In the genomic region with DNA sequence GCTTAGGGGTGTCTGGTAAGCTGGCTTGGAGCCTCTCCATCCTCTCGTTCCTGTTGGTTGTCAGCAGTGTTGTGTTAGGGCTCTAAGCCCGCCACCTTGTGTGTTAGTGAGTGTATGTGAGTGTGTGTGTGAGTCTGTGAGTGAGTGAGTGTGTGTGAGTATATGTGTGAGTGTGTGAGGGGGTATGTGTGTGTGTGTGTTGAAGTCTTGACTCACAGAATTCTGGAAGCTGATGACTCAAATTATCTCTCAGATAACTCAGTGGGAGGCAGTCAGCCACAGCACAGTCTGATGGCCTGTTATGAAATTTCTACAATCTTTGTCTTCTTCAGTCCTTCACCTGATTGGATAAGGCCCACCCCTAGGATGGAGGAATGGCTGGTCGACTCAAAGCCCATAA, we compare ENCODE assay signal across 25 mouse cellular contexts.
DNase-seq lines count a peak whose midpoint lies in the region; ATAC-seq lines count a peak whose summit lies in the region.
"Had no signal": no experiment of that assay in that cellular context is flagged by ENCODE, and none has a peak within 500 bp of the region (broad histone marks: within the 10 kb centered on the region; RNA-seq: fewer than 3 reads in every experiment).

No protein-coding gene starts in this region.

- 69% methylated on average over 3 of the region's 3 CpGs for WGBS in heart, embryonic 12.5 days

- ATAC-seq in heart, embryonic 12.5 days (ENCODE audit: insufficient number of reproducible peaks, low FRiP score), result no peak
- ATAC-seq: midbrain, embryonic 15.5 days had no signal

- H3K9me3 ChIP-seq in heart, embryonic 12.5 days (replicated peaks), result no peaks in the 10 kb centered on the region
- H3K9me3 ChIP-seq: embryonic facial prominence, embryonic 13.5 days; forebrain, embryonic 10.5 days; hindbrain, embryonic 12.5 days; intestine, embryonic 15.5 days; limb, embryonic 13.5 days; lung, embryonic 15.5 days; midbrain, embryonic 10.5 days; midbrain, embryonic 15.5 days; neural tube, embryonic 15.5 days had no signal

- H3K9ac ChIP-seq in heart, embryonic 12.5 days, result no peak overlapping the region
- H3K9ac ChIP-seq: embryonic facial prominence, embryonic 13.5 days; hindbrain, embryonic 12.5 days; intestine, embryonic 15.5 days; limb, embryonic 13.5 days; lung, embryonic 15.5 days; midbrain, embryonic 15.5 days; neural tube, embryonic 15.5 days had no signal

- H3K4me2 ChIP-seq in heart, embryonic 12.5 days, result no peak overlapping the region
- H3K4me2 ChIP-seq: embryonic facial prominence, embryonic 13.5 days; hindbrain, embryonic 12.5 days; intestine, embryonic 15.5 days; limb, embryonic 13.5 days; liver, embryonic 11.5 days; lung, embryonic 15.5 days; midbrain, embryonic 15.5 days; neural tube, embryonic 15.5 days had no signal

- H3K4me3 ChIP-seq in heart, embryonic 12.5 days, result no peak overlapping the region
- H3K4me3 ChIP-seq: embryonic facial prominence, embryonic 13.5 days; forebrain, embryonic 10.5 days; hindbrain, embryonic 12.5 days; intestine, embryonic 15.5 days; limb, embryonic 13.5 days; lung, embryonic 15.5 days; midbrain, embryonic 10.5 days; midbrain, embryonic 15.5 days; neural tube, embryonic 15.5 days had no signal

- DNase-seq in heart, adult 8-10 months (ENCODE audit: low spot score), result no peak
- peak; percentile 9 for DNase-seq in layer of hippocampus, adult 11-12 months (ENCODE audit: low spot score)
- no peak for DNase-seq in layer of hippocampus, postnatal 14 days (ENCODE audit: low spot score in 2 of 2)
- DNase-seq in right cerebral cortex, adult 2 months (ENCODE audit: low spot score in 2 of 2), result peak; percentile 37 to 45
- DNase-seq in right cerebral cortex, postnatal 4 days, result no peak
- DNase-seq in cerebellum, adult 11-12 months, result no peak
- DNase-seq: cerebellum, adult 11 months; cerebellum, adult 9-11 months; gastrocnemius, postnatal 25 days; kidney, adult 2 months; layer of hippocampus, adult 9-11 months; thymus, postnatal 4 days had no signal

- H3K4me1 ChIP-seq in heart, embryonic 12.5 days (replicated peaks), result peaks cover 20% of the 10 kb centered on the region
- H3K4me1 ChIP-seq: forebrain, embryonic 10.5 days; hindbrain, embryonic 12.5 days; intestine, embryonic 15.5 days; lung, embryonic 15.5 days; midbrain, embryonic 10.5 days; midbrain, embryonic 15.5 days had no signal

- no peaks in the 10 kb centered on the region for H3K27me3 ChIP-seq in heart, embryonic 12.5 days (replicated peaks)
- H3K27me3 ChIP-seq: embryonic facial prominence, embryonic 13.5 days; hindbrain, embryonic 12.5 days; intestine, embryonic 15.5 days; limb, embryonic 13.5 days; lung, embryonic 15.5 days; midbrain, embryonic 15.5 days; neural tube, embryonic 15.5 days had no signal

- no peaks in the 10 kb centered on the region for H3K36me3 ChIP-seq in heart, embryonic 12.5 days
- H3K36me3 ChIP-seq: embryonic facial prominence, embryonic 13.5 days; forebrain, embryonic 10.5 days; G1E; hindbrain, embryonic 12.5 days; intestine, embryonic 15.5 days; limb, embryonic 13.5 days; lung, embryonic 15.5 days; midbrain, embryonic 10.5 days; midbrain, embryonic 15.5 days; neural tube, embryonic 15.5 days had no signal

- H3K27ac ChIP-seq in heart, embryonic 12.5 days (ENCODE audit: poor library complexity, severe bottlenecking), result 0 out of 2 replicates have a peak overlapping the region, but pooled peaks have one; percentile 12
- H3K27ac ChIP-seq: forebrain, embryonic 10.5 days; hindbrain, embryonic 12.5 days; hindbrain, postnatal 0 days; intestine, embryonic 15.5 days; limb, embryonic 13.5 days; lung, embryonic 15.5 days; midbrain, embryonic 10.5 days; midbrain, embryonic 15.5 days; neural tube, embryonic 15.5 days had no signal

Comparison
In these comparisons a context has a peak if more than half of its experiments do, and no peak if none do; other contexts are left out.
1. DNase-seq: peak in layer of hippocampus, adult 11-12 months (single experiment) and right cerebral cortex, adult 2 months (2 of 2); none in heart, adult 8-10 months (single experiment), layer of hippocampus, postnatal 14 days (0 of 2), right cerebral cortex, postnatal 4 days (single experiment) and cerebellum, adult 11-12 months (single experiment).